Mouse (Mus musculus) myocyte (in vitro differentiated cells): ENCODE measurements at regions not wholly inside any gene's neighbourhood (a gene's known extent, or its start where the extent isn't known, plus 50 kb on each side); places are given as distances from the start of the nearest gene placed in this dataset.
"Not testable (repeated sequence)": the region's sequence is repeated elsewhere in the genome, so short reads cannot be mapped to it uniquely, and the experiment has no call there.

Experiments
- H3K27me3 ChIP-seq: one replicate; pipeline ENCODE4 v1.6.1; 2011; ENCODE audit not compliant: control insufficient read depth, insufficient read depth, insufficient read length
- H3K36me3 ChIP-seq: one replicate; pipeline ENCODE4 v1.6.1; 2011; ENCODE audit not compliant: control insufficient read depth, insufficient read depth
- H3K4me2 ChIP-seq: one replicate; pipeline ENCODE4 v1.6.1; 2011; ENCODE audit warnings: low read depth, control low read depth
- H3K4me3 ChIP-seq: one replicate; pipeline ENCODE4 v1.5.1; 2011; ENCODE audit warnings: mild to moderate bottlenecking, control low read depth, moderate library complexity
- H3K79me2 ChIP-seq: one replicate; pipeline ENCODE4 v1.6.1; 2011; ENCODE audit not compliant: control insufficient read depth, insufficient read depth
- H3ac ChIP-seq: one replicate; pipeline ENCODE4 v1.6.1; 2011; ENCODE audit not compliant: control insufficient read depth, insufficient read length
- CEBPB ChIP-seq: IDR thresholded peaks from 2 replicates; pipeline ENCODE4 v1.6.1; 2011; ENCODE audit warnings: mild to moderate bottlenecking, moderate library complexity; ENCODE audit not compliant: poor library complexity, insufficient read depth, severe bottlenecking
- E2F4 ChIP-seq: IDR thresholded peaks from one replicate; pipeline ENCODE4 v1.6.1; 2011; ENCODE audit warnings: mild to moderate bottlenecking, control low read depth, moderate library complexity; ENCODE audit not compliant: insufficient read depth
- MAX ChIP-seq: IDR thresholded peaks from one replicate; pipeline ENCODE4 v1.6.1; 2011; ENCODE audit warnings: low read depth, mild to moderate bottlenecking, control low read depth
- MYOD1 ChIP-seq, 3 experiments: IDR thresholded peaks; one replicate each; pipeline ENCODE4 v1.6.1; 2011; ENCODE audit warnings: control low read depth in 2 of 3, low read depth in 2 of 3, mild to moderate bottlenecking in 2 of 3, moderate library complexity in 1 of 3; ENCODE audit not compliant: insufficient read length in 2 of 3, control insufficient read depth in 1 of 3
- MYOG ChIP-seq, 3 experiments: IDR thresholded peaks; one replicate each; pipeline ENCODE4 v1.6.1; 2011; ENCODE audit warnings: control low read depth in 2 of 3, low read depth in 2 of 3, mild to moderate bottlenecking in 2 of 3; ENCODE audit not compliant: insufficient read length in 2 of 3, control insufficient read depth in 1 of 3, insufficient read depth in 1 of 3
- POLR2A ChIP-seq: IDR thresholded peaks from one replicate; pipeline ENCODE4 v1.6.1; 2011; ENCODE audit warnings: low read depth, mild to moderate bottlenecking, control low read depth, moderate library complexity; ENCODE audit not compliant: insufficient read length
- POLR2AphosphoS2 ChIP-seq: IDR thresholded peaks from one replicate; pipeline ENCODE4 v1.6.1; 2011; ENCODE audit warnings: low read depth, control low read depth; ENCODE audit not compliant: insufficient read length
- REST ChIP-seq: IDR thresholded peaks from one replicate; pipeline ENCODE4 v1.6.1; 2011; ENCODE audit warnings: mild to moderate bottlenecking, control low read depth, moderate library complexity; ENCODE audit not compliant: insufficient read depth, insufficient read length
- SRF ChIP-seq: IDR thresholded peaks from one replicate; pipeline ENCODE4 v1.6.1; 2011; ENCODE audit warnings: low read depth; ENCODE audit not compliant: control insufficient read depth, insufficient read length
- TCF12 ChIP-seq: IDR thresholded peaks from one replicate; pipeline ENCODE4 v1.6.1; 2011; ENCODE audit warnings: mild to moderate bottlenecking, control low read depth; ENCODE audit not compliant: poor library complexity, insufficient read depth, severe bottlenecking
- TCF3 ChIP-seq: IDR thresholded peaks from one replicate; pipeline ENCODE4 v1.6.1; 2011; ENCODE audit warnings: low read depth, control low read depth; ENCODE audit not compliant: insufficient read length
- USF1 ChIP-seq: IDR thresholded peaks from one replicate; pipeline ENCODE4 v1.6.1; 2011; ENCODE audit warnings: low read depth, mild to moderate bottlenecking, control low read depth, moderate library complexity

GRCm38 (mm10) chr12:69472912-69473311 lies 100.7 kb upstream of the Gm9887 start:
- Histone ChIP-seq H3K4me3 (no peak overlapping the region), H3K4me2 (no peak overlapping the region), H3ac (no peak overlapping the region), H3K36me3 (no peaks in the 10 kb centered on the region), H3K27me3 (no peaks in the 10 kb centered on the region), H3K79me2 (no peaks in the 10 kb centered on the region)
- TF ChIP-seq REST: no peak
- no peak for TF ChIP-seq POLR2AphosphoS2
- TF ChIP-seq TCF12: no peak
- TF ChIP-seq SRF: no peak

DNA sequence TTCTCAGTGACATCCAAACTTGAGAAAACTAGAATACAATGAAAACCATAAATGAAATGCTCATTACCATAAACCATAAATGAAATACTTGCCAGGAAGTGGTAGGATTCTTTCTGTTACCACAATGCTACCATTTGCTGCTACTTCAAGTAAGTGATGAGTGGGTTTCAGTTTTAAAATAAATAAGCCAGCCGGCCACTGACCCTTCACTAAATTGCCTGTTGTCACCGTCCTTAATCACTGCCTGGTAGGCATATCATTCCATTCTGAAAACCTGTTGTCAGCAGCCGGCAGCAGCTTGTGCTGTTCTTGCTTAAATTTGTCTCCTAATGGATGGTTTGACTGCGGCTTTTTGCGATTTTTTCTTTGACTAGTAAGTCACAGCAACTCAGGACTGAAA lies 99.6 kb upstream of the Gm9887 start:
- no peaks in the 10 kb centered on the region for H3K27me3 ChIP-seq
- H3K79me2 ChIP-seq: no peaks in the 10 kb centered on the region
- H3K36me3 ChIP-seq: no peaks in the 10 kb centered on the region
- H3K4me2 ChIP-seq: peak overlapping the region; percentile 1
- H3ac ChIP-seq: no peak overlapping the region
- no peak for TF ChIP-seq MYOD1 (IDR thresholded peaks at IDR 0.05; ENCODE audit: control insufficient read depth in 1 of 3, insufficient read length in 2 of 3, low read depth in 2 of 3)
- no peak overlapping the region for H3K4me3 ChIP-seq

DNA sequence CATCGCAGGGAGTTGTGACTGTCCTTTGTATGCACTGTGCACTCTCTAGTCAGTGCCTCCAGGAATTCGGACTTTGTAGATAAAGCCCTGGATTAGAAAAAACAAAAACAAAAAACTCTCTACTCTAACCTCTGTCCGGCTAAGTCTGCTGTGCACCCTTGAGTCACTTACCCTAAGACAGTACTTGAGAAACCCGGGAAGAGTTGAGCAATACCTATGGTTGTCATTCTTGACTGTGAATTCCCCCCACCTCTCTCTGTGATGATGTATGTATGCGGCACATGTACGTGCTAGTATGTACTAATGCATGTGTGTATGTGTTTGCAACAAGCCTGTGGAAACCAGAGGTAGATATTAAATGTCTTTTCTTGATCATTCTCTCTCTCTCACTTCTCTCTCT lies 96.7 kb upstream of the Gm9887 start:
- TF ChIP-seq POLR2AphosphoS2 (no peak), SRF (no peak), E2F4 (no peak), USF1 (no peak), CEBPB (no peak), MYOD1 (IDR thresholded peaks at IDR 0.05; ENCODE audit: control insufficient read depth in 1 of 3, insufficient read length in 2 of 3, low read depth in 2 of 3) (no peak), POLR2A (no peak)
- H3K4me2 ChIP-seq: no peak overlapping the region
- no peak overlapping the region for H3K4me3 ChIP-seq
- H3K27me3 ChIP-seq: no peaks in the 10 kb centered on the region
- H3K79me2 ChIP-seq: no peaks in the 10 kb centered on the region
- no peak overlapping the region for H3ac ChIP-seq
- no peaks in the 10 kb centered on the region for H3K36me3 ChIP-seq

- Histone ChIP-seq H3K4me3 (no peak overlapping the region), H3K27me3 (no peaks in the 10 kb centered on the region), H3K79me2 (no peaks in the 10 kb centered on the region), H3K4me2 (no peak overlapping the region), H3ac (no peak overlapping the region), H3K36me3 (no peaks in the 10 kb centered on the region)
- TF ChIP-seq REST (no peak), TCF12 (no peak), USF1 (no peak), MYOD1 (IDR thresholded peaks at IDR 0.05; ENCODE audit: control insufficient read depth in 1 of 3, insufficient read length in 2 of 3, low read depth in 2 of 3) (no peak), MYOG (IDR thresholded peaks at IDR 0.05; ENCODE audit: control insufficient read depth in 1 of 3, insufficient read depth in 1 of 3, insufficient read length in 2 of 3, low read depth in 2 of 3) (no peak), POLR2AphosphoS2 (no peak), POLR2A (no peak), CEBPB (no peak), TCF3 (no peak), MAX (no peak), SRF (no peak), E2F4 (no peak)
These were observed 95.1 kb upstream of the Gm9887 start for GRCm38 (mm10) chr12:69467363-69467762.

- TF ChIP-seq MYOD1 (IDR thresholded peaks at IDR 0.05; ENCODE audit: control insufficient read depth in 1 of 3, insufficient read length in 2 of 3, low read depth in 2 of 3): no peak
- TF ChIP-seq POLR2AphosphoS2: no peak
- TF ChIP-seq USF1: no peak
- TF ChIP-seq E2F4: no peak
- TF ChIP-seq POLR2A: no peak
- no peak for TF ChIP-seq TCF3
- no peak for TF ChIP-seq TCF12
- no peak for TF ChIP-seq MYOG (IDR thresholded peaks at IDR 0.05; ENCODE audit: control insufficient read depth in 1 of 3, insufficient read depth in 1 of 3, insufficient read length in 2 of 3, low read depth in 2 of 3)
- TF ChIP-seq MAX: no peak
- no peak for TF ChIP-seq REST
- no peak for TF ChIP-seq SRF
- no peak for TF ChIP-seq CEBPB
- H3K79me2 ChIP-seq: no peaks in the 10 kb centered on the region
- H3K4me3 ChIP-seq: no peak overlapping the region
- H3K4me2 ChIP-seq: no peak overlapping the region
- H3ac ChIP-seq: no peak overlapping the region
- H3K27me3 ChIP-seq: no peaks in the 10 kb centered on the region
- H3K36me3 ChIP-seq: no peaks in the 10 kb centered on the region
These were observed 92.6 kb upstream of the Gm9887 start for GRCm38 (mm10) chr12:69464906-69465305.

- not testable (repeated sequence) for H3K79me2 ChIP-seq, H3K27me3 ChIP-seq, H3K36me3 ChIP-seq, H3K4me2 ChIP-seq, H3ac ChIP-seq, H3K4me3 ChIP-seq
These were observed 91.1 kb upstream of the Gm9887 start for GRCm38 (mm10) chr12:69463327-69463726.
